Mouse (Mus musculus) embryonic fibroblast, embryonic 13.5 days (primary cell): ENCODE data around the gene Mest.

Experiments used
- CTCF ChIP-seq: IDR thresholded peaks from 2 replicates; pipeline ENCODE4 v1.5.1; 2011; ENCODE audit warnings: mild to moderate bottlenecking, control low read depth, low read length, moderate library complexity, borderline replicate concordance; ENCODE audit not compliant: insufficient read depth
- POLR2A ChIP-seq: IDR thresholded peaks from 2 replicates; pipeline ENCODE4 v1.6.1; 2011; ENCODE audit warnings: low read depth, mild to moderate bottlenecking, control low read depth, low read length, moderate library complexity

DNA sequence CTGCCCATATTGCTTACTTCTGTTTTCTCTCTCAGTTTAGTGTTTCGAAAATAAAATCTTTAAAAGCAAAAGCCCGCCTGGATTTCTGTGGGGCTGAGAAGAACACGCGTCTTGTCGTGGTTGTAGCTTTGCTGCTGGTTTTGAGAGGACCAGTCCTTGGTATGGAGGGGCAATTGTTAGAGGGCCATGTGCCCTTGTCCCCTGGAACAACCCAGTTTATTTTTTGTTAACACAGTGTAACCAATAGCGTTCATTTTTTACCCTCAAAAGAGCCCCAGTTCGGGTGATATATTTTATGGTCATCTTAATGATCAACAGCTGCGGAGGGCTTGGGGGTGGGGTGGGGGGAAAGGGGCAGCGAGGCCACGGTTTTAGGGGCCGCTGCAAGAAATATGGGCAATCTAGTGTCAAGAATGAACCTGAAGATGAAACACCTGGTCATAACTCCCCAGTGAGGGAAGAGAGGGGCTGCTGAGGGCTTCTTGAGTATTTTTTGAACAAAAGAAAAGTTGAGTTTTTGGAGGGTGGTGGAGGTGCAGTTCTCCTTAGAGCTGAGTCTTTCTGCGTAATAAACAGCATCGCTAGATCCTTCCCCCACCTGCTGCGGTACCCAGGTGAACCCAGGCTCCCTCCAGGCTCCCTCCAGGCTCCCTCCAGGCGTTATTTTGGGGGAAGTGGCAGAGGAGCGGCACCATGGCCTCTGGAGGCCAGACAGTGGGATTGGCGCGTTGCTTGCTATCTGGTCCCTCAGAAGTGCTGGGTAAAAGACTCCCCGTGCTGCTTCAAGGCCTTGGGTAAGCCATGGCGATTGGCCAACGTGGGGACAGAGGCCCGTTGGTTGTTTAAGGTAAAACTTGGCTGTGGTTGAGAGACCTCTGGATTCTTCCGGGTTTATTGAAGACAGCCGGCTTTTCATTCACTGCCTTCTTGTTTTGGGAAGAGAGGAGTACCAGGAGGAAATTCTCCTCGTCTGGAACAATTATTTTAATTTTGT, 12.7 kb upstream of the Mest start:
- TF ChIP-seq POLR2A (no peak), CTCF (no peak)
